Mouse (Mus musculus) forebrain, embryonic 15.5 days (tissue): ENCODE measurements around the gene Txndc12. TPM values are rescaled to one million over a fixed set of nuclear protein-coding genes. Genes with fewer than 3 reads are reported as not detected.

Source experiments
- ATAC-seq: fragments of 200-750 bp; cut with Nextera tagmentation; replicated peaks from 2 replicates; pipeline ENCODE4 v1.8.0; 2017; ENCODE audit warnings: mild to moderate bottlenecking, moderate TSS enrichment, moderate library complexity
- H3K27ac ChIP-seq: fragments of 300-500 bp; sonication (generic); replicated peaks from 2 replicates; pipeline ENCODE4 v1.5.1; 2015; ENCODE audit warnings: mild to moderate bottlenecking, inconsistent platforms
- H3K27me3 ChIP-seq: fragments of 300-500 bp; sonication (generic); 2 replicates; pipeline ENCODE4 v1.6.1; 2015; ENCODE audit warnings: inconsistent platforms
- H3K36me3 ChIP-seq: fragments of 300-500 bp; sonication (generic); 2 replicates; pipeline ENCODE4 v1.6.1; 2015; ENCODE audit warnings: mild to moderate bottlenecking, inconsistent platforms
- H3K4me1 ChIP-seq: fragments of 300-500 bp; sonication (generic); 2 replicates; pipeline ENCODE4 v1.6.1; 2015; ENCODE audit warnings: inconsistent platforms
- H3K4me2 ChIP-seq: fragments of 300-500 bp; sonication (generic); replicated peaks from 2 replicates; pipeline ENCODE4 v1.6.1; 2015; ENCODE audit warnings: mild to moderate bottlenecking, inconsistent platforms
- H3K4me3 ChIP-seq: fragments of 300-500 bp; sonication (generic); 2 replicates; pipeline ENCODE4 v1.5.1; 2015; ENCODE audit warnings: mild to moderate bottlenecking, inconsistent platforms
- H3K9ac ChIP-seq: fragments of 300-500 bp; sonication (generic); replicated peaks from 2 replicates; pipeline ENCODE4 v1.6.1; 2015; ENCODE audit warnings: mild to moderate bottlenecking, inconsistent platforms
- H3K9me3 ChIP-seq: fragments of 300-500 bp; sonication (generic); 2 replicates; pipeline ENCODE4 v1.6.1; 2016; ENCODE audit warnings: inconsistent platforms
- WGBS: fragments of 180-500 bp; shearing (Covaris S2); methylation state at CpG from one replicate; pipeline ENCODE4 v1.1.7; 2015; ENCODE audit warnings: mixed read lengths; 5-methylcytosine and 5-hydroxymethylcytosine counted together
- polyA plus RNA-seq: library from polyadenylated mRNA; unstranded; fragments of >200 nt; fragmentation: Nextera tagmentation; extraction: Ambion mirVana; gene quantifications from 2 replicates; pipeline ENCODE4 v1.2.1, GENCODE M21; 2015

Txndc12 gene
- polyA plus RNA-seq, 1 experiment from 2014 or later, result 90.0 TPM

- ATAC-seq, result no peak
- Histone ChIP-seq H3K4me1 (peaks cover 30% of the 10 kb centered on the region), H3K27me3 (no peaks in the 10 kb centered on the region), H3K36me3 (peaks cover 29% of the 10 kb centered on the region), H3K9me3 (no peaks in the 10 kb centered on the region), H3K9ac (0 out of 2 replicates have a peak overlapping the region, but pooled peaks have one; percentile 1), H3K4me2 (peak overlapping the region; percentile 57), H3K4me3 (no peak overlapping the region), H3K27ac (no peak overlapping the region)
- WGBS, result 83% methylated on average over 1 of the region's 1 CpGs
Observed at GRCm38 (mm10) chr4:108830698-108831097, 3.7 kb upstream of the Txndc12 start.

GRCm38 (mm10) chr4:108832916-108833827, 1.2 kb upstream of the Txndc12 start, which contains the start of gene Btf3l4:
Gene Btf3l4, minus strand, starts transcription at chr4:108833614.
- under 1% methylated on average over 62 of the region's 73 CpGs for WGBS
- Histone ChIP-seq H3K4me3 (peak within 1 kb of the TSS; percentile 80), H3K9ac (peak within 1 kb of the TSS; percentile 88), H3K4me2 (peak within 1 kb of the TSS; percentile 66), H3K27ac (peak within 1 kb of the TSS; percentile 100), H3K36me3 (peaks cover 11% of the 10 kb centered on the region; the same call in 1 of the 2 replicates), H3K9me3 (no peaks in the 10 kb centered on the region), H3K27me3 (no peaks in the 10 kb centered on the region), H3K4me1 (peaks cover 40% of the 10 kb centered on the region)
- ATAC-seq, result peak; percentile 97

GRCm38 (mm10) chr4:108833828-108834114, 630 bp upstream of the Txndc12 start:
- peaks cover 40% of the 10 kb centered on the region for H3K4me1 ChIP-seq
- WGBS, result 0% methylated on average over 6 of the region's 6 CpGs
- ATAC-seq, result no peak
- H3K4me2 ChIP-seq, result peak overlapping the region; percentile 66
- H3K9ac ChIP-seq, result peak overlapping the region; percentile 85
- no peaks in the 10 kb centered on the region for H3K9me3 ChIP-seq
- H3K27ac ChIP-seq, result peak overlapping the region; percentile 100
- peak overlapping the region; percentile 80 for H3K4me3 ChIP-seq
- H3K36me3 ChIP-seq, result peaks cover 10% of the 10 kb centered on the region; the same call in 1 of the 2 replicates
- H3K27me3 ChIP-seq, result no peaks in the 10 kb centered on the region

GRCm38 (mm10) chr4:108834971-108835311, 540 bp downstream of the Txndc12 start:
- Histone ChIP-seq H3K9me3 (no peaks in the 10 kb centered on the region), H3K9ac (peak overlapping the region; percentile 85), H3K36me3 (peaks cover 5% of the 10 kb centered on the region; the same call in 1 of the 2 replicates), H3K27me3 (no peaks in the 10 kb centered on the region), H3K4me2 (peak overlapping the region; percentile 66), H3K4me1 (peaks cover 40% of the 10 kb centered on the region), H3K27ac (peak overlapping the region; percentile 100), H3K4me3 (peak overlapping the region; percentile 80)
- under 1% methylated on average over 15 of the region's 15 CpGs for WGBS
- ATAC-seq, result no peak

GRCm38 (mm10) chr4:108835496-108835895, 1.1 kb downstream of the Txndc12 start:
- Histone ChIP-seq H3K27me3 (no peaks in the 10 kb centered on the region), H3K9ac (peak overlapping the region; percentile 85), H3K4me3 (peak overlapping the region; percentile 80), H3K9me3 (no peaks in the 10 kb centered on the region), H3K36me3 (no peaks in the 10 kb centered on the region), H3K4me2 (peak overlapping the region; percentile 66), H3K27ac (no peak overlapping the region), H3K4me1 (peaks cover 40% of the 10 kb centered on the region)
- WGBS, result 58% methylated on average over 3 of the region's 3 CpGs
- ATAC-seq, result no peak

GRCm38 (mm10) chr4:108838031-108838430, 3.6 kb downstream of the Txndc12 start:
- no peaks in the 10 kb centered on the region for H3K9me3 ChIP-seq
- no peaks in the 10 kb centered on the region for H3K27me3 ChIP-seq
- no peak overlapping the region for H3K4me3 ChIP-seq
- no peak overlapping the region for H3K4me2 ChIP-seq
- H3K9ac ChIP-seq, result no peak overlapping the region
- no peaks in the 10 kb centered on the region for H3K36me3 ChIP-seq
- 86% methylated on average over 4 of the region's 4 CpGs for WGBS
- no peak for ATAC-seq
- no peak overlapping the region for H3K27ac ChIP-seq
- H3K4me1 ChIP-seq, result peaks cover 21% of the 10 kb centered on the region

GRCm38 (mm10) chr4:108841920-108842578, 7.6 kb downstream of the Txndc12 start:
- WGBS, result 91% methylated on average over 7 of the region's 7 CpGs

GRCm38 (mm10) chr4:108843336-108843735, 8.9 kb downstream of the Txndc12 start:
- H3K9me3 ChIP-seq, result no peaks in the 10 kb centered on the region
- H3K9ac ChIP-seq, result no peak overlapping the region
- H3K27ac ChIP-seq, result no peak overlapping the region
- H3K4me3 ChIP-seq, result no peak overlapping the region
- no peak for ATAC-seq
- H3K36me3 ChIP-seq, result no peaks in the 10 kb centered on the region
- H3K4me1 ChIP-seq, result peaks cover 8% of the 10 kb centered on the region
- no peak overlapping the region for H3K4me2 ChIP-seq
- no peaks in the 10 kb centered on the region for H3K27me3 ChIP-seq

More at GRCm38 (mm10) chr4:108841920-108842578, 7.6 kb downstream of the Txndc12 start:
- Histone ChIP-seq H3K4me2 (no peak overlapping the region), H3K27ac (no peak overlapping the region), H3K9ac (no peak overlapping the region), H3K27me3 (no peaks in the 10 kb centered on the region), H3K4me3 (no peak overlapping the region), H3K4me1 (peaks cover 4% of the 10 kb centered on the region), H3K9me3 (no peaks in the 10 kb centered on the region), H3K36me3 (no peaks in the 10 kb centered on the region)
- no peak for ATAC-seq

- ATAC-seq, result no peak
- Histone ChIP-seq H3K4me2 (no peak overlapping the region), H3K27me3 (no peaks in the 10 kb centered on the region), H3K4me3 (no peak overlapping the region), H3K9ac (no peak overlapping the region), H3K9me3 (no peaks in the 10 kb centered on the region), H3K36me3 (0 out of 2 replicates have a peak, but pooled peaks cover 4% of the 10 kb centered on the region), H3K4me1 (peaks cover 27% of the 10 kb centered on the region), H3K27ac (no peak overlapping the region)
- WGBS, result 91% methylated on average over 5 of the region's 5 CpGs
Observed at GRCm38 (mm10) chr4:108845824-108846569, 11.6 kb downstream of the Txndc12 start.

GRCm38 (mm10) chr4:108847715-108848504, 13.5 kb downstream of the Txndc12 start, which contains the start of gene Kti12:
Gene Kti12, plus strand, starts transcription at chr4:108847785.
- no peaks in the 10 kb centered on the region for H3K9me3 ChIP-seq
- H3K4me2 ChIP-seq, result peak within 1 kb of the TSS; percentile 96
- H3K36me3 ChIP-seq, result peaks cover 4% of the 10 kb centered on the region; the same call in 1 of the 2 replicates
- H3K27ac ChIP-seq, result peak within 1 kb of the TSS; percentile 90
- WGBS, result under 1% methylated on average over 77 of the region's 77 CpGs
- H3K27me3 ChIP-seq, result no peaks in the 10 kb centered on the region
- peak; percentile 92 for ATAC-seq
- peak within 1 kb of the TSS; percentile 71 for H3K9ac ChIP-seq
- H3K4me1 ChIP-seq, result peaks cover 27% of the 10 kb centered on the region
- peak within 1 kb of the TSS; percentile 82 for H3K4me3 ChIP-seq

- H3K27ac ChIP-seq, result peak within 1 kb of the TSS; percentile 90
- ATAC-seq, result peak; percentile 30
- H3K4me2 ChIP-seq, result peak within 1 kb of the TSS; percentile 96
- peak within 1 kb of the TSS; percentile 82 for H3K4me3 ChIP-seq
- peaks cover 9% of the 10 kb centered on the region; the same call in 1 of the 2 replicates for H3K36me3 ChIP-seq
- no peaks in the 10 kb centered on the region for H3K27me3 ChIP-seq
- H3K4me1 ChIP-seq, result peaks cover 27% of the 10 kb centered on the region
- H3K9me3 ChIP-seq, result no peaks in the 10 kb centered on the region
- 14% methylated on average over 20 of the region's 20 CpGs for WGBS
- peak within 1 kb of the TSS; percentile 71 for H3K9ac ChIP-seq
Observed at GRCm38 (mm10) chr4:108848505-108848848, 14.1 kb downstream of the Txndc12 start, which contains the start of gene A730015C16Rik. Gene A730015C16Rik, minus strand, starts transcription at chr4:108848619.
